Mouse (Mus musculus) gastrocnemius, postnatal 4 days (tissue): Measurements from ENCODE around the gene Ngfr. TPM values are rescaled to one million over a fixed set of nuclear protein-coding genes. Genes with fewer than 3 reads are reported as not detected.
A peak's percentile ranks its signal among the peaks of the same experiment; 100 is the strongest.

Experiments used
- DNase-seq, 2 experiments: peaks; one replicate each; pipeline ENCODE4 v3.0.0; 2021 to 2022; ENCODE audit warnings: low spot score in 2 of 2, mixed read lengths in 2 of 2
- total RNA-seq, 2 experiments: library from RNA; stranded (reverse); gene quantifications; 2 replicates each; pipeline ENCODE4 v1.2.3; 2021

The Ngfr gene
- total RNA-seq, 2 experiments from 2014 or later = 24.2 to 25.0 TPM

DNA sequence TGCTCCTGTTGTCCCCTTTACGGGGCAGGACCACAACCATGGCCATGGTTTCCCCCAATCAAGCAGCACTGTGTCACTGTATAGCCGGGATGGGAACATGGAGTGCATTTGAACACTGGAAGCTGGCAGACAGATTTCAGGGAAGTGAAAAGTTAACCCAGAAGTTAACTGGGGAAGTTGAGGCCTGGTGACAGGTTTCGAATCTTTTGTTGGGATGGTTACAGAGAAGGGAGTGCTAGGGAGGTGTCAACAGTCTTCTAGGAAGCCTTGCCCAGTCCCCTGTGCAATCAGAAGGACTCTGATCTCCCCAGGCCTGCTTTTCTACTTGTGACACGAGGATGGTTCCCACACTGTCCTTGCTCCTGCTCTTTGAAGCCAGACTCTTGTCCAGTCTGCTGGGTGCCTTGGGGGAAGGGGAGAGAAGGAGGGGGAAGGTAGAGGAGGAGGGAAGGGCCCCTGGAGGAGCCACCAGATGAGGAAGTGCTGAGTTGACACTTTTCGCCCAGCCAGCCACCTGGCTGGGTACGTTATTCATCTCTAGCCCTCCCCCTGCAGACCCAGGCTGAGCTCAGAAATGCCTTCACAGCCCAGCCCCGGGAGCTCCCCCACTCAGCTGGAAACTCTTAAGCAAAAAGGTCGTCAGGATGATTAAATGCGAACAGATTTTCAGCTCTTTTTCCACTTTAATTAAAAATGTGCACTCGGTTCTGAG is 8.1 kb upstream of the Ngfr start:
- no peak for DNase-seq

DNA sequence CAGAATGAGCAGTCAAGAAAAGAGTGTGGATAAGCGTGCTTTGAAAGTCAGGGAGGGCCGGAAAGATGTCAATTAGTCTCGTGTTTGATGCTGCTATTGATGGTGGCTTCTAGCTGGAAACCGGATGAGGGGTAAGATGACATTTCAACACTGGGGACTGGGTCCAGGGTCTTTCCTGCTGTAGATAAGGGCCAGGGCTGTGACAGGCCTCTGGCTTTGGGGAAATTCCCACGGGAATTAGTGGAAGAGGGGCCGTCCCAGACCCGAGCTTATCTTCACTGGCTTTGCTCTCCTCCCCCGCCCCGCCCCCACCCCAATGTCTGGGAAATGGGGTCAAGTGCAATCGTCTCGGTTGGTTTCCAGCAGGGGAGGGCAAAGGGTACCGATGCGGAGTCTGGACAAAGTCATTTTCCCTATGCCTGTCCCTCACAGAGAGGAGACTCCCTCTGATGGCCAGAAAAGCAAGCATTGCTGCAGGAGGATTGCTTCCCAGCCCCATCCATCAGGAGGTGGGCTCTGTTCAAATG is 7.2 kb upstream of the Ngfr start:
- no peak for DNase-seq

- no peak for DNase-seq
Observed at GRCm38 (mm10) chr11:95593501-95593900, 6.0 kb upstream of the Ngfr start.

DNA sequence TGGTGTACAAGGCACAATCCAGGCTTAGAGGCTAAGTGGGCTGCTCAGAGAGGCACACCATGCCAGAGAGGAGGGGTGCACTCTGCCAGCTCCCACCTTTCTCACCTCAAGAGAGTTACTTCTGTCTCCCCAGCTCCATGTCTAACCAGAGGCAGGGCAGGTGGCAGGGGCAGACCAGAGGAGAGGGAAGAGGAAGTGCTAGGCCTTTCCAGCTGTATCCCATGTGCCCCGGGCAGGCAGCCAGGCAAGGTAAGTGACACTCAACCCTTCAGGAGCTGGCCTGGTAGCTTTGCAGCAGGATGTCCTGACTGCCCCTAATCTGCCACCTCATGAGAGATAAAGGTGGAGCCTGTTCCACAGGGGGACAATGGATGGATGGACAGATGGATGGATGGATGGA is 5.2 kb upstream of the Ngfr start:
- no peak for DNase-seq

DNA sequence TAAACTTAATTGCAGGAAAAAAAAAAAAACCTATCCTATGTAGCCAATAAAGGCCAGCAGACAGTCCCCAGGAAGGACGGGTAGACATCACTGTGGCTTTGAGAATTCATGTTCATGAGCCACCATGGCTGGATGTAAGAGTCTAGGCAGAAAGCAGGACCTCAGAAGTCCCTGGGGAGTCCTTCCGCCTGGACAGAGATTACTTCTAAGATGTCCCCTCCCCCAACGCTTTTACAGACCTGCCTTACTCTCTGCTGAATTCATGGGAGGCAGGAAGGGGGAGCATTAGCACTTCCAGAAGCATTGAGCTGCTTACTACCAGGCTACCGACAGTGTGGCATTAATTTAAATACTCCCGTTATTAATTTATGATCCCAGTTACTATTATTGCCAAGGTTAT is 1.7 kb upstream of the Ngfr start:
- no peak for DNase-seq

DNA sequence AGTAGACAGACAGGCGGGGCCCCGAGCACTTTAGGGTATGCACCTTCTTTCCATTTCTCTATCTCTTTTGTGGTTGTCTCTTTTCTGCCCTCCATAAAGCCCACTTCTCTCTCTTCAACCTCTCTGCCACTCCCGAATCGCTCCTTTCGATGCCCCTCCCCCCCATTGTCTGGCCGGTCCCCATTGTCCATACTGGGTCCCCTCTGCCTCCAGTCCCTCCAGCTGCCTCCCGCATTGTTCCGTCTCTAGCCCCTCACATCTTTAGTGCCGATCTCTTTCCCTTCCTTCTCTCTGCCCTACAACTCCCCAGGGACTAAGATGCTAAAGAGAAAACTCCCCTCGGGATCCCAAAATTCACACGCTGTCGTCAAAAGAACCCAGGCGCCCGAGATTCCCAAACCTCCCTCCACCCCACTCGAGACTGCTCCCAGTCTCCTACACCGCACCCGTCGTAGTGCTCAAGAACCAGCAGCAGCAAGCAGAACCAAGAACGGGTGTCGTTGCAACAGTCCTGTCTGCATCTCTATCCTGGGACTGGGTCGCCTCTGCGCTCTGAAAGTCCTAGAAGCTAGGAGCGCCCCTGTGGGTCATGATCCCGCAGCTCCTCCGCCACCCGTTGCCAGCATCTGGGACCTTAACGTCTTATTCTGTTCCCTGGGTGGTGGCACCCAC is 648 bp downstream of the Ngfr start:
- DNase-seq = no peak

DNA sequence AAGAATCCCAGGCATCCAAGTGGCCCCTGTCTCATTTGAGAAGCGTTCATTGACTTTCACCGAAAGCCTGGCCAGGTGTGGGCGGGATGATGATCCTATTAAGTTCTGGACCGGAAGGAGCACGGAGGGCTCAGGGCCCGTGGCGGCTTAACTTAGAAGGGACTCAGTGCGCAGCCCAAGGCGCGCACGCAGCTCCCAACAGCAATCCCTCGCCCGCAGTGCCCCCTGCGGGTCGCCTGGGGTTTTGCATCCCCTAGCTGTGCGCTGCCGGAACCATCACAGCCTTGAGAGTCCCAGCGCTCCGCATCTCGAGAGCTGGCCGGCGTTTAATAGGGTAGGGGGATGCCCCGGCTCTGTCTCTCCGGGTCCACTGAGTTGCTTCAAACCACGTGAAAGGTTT is 1.4 kb downstream of the Ngfr start:
- DNase-seq = peak; percentile 86 to 88

- no peak for DNase-seq
Observed at GRCm38 (mm10) chr11:95585684-95586083, 1.9 kb downstream of the Ngfr start.

- no peak for DNase-seq
Observed at GRCm38 (mm10) chr11:95585281-95585680, 2.3 kb downstream of the Ngfr start.

- DNase-seq = no peak
Observed at GRCm38 (mm10) chr11:95584651-95585050, 2.9 kb downstream of the Ngfr start.

GRCm38 (mm10) chr11:95583396-95583795 is 4.1 kb downstream of the Ngfr start:
- no peak for DNase-seq

DNA sequence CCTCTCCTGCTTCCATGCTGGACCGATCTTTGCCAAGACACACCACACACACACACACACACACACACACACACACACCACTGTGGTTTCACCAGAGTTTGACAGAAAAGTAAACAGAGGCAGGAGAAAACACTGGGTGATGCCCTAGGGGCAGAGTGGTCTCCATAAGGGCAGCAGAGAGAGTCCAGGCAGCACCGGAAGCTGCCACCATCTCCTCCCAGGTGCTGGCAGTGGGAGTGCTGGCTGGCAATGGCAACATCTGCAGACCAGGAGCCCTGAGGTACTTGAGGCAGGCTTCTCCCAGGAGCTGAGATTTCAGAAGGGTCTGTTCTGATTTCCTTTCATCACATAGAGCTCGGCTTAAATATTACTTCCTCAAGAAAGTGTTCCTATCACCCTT is 5.3 kb downstream of the Ngfr start:
- DNase-seq = no peak

DNA sequence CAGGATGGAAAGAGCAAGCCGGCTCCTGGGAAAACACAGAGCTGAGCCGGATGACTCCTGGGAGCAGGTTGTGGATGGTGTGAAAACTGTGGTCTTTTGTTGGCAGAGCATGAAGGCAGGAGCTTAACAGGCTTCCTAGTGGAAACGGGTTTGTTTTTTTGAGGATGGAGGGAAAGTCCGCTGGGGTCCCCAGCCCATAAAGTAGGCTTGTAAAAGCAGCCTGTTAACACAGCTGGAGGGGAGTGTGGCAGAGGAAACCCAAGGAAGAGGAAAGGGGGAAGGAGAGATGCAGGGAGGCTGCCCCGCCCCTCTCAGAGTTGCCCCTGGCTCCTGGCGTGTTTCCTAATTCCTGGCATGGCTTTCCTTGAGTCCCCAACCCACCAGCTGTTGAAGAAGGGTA is 8.1 kb downstream of the Ngfr start:
- DNase-seq = no peak

- no peak for DNase-seq
Observed at GRCm38 (mm10) chr11:95577776-95578446, 9.6 kb downstream of the Ngfr start.

DNA sequence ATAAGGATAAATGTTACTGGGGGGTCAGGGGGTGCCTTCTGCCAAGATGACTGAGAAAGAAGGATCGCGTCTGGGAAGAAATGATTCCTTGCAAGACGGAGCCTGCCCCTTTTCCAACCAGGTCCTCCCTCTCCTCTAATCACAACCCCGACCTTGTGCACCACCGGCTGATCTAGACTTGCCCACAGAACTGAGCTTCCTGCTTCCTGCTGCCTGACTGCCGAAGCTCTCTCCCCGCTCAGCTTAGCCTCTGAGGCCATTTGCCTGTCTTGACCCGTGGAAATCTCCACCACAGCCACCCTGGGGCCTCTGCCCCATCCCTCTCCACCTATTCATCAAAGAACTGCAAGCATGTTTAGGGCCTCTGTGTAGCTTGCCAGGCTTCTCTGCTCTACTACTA is 11.2 kb downstream of the Ngfr start:
- DNase-seq = no peak

- no peak for DNase-seq
Observed at GRCm38 (mm10) chr11:95575791-95576190, 11.7 kb downstream of the Ngfr start.

DNA sequence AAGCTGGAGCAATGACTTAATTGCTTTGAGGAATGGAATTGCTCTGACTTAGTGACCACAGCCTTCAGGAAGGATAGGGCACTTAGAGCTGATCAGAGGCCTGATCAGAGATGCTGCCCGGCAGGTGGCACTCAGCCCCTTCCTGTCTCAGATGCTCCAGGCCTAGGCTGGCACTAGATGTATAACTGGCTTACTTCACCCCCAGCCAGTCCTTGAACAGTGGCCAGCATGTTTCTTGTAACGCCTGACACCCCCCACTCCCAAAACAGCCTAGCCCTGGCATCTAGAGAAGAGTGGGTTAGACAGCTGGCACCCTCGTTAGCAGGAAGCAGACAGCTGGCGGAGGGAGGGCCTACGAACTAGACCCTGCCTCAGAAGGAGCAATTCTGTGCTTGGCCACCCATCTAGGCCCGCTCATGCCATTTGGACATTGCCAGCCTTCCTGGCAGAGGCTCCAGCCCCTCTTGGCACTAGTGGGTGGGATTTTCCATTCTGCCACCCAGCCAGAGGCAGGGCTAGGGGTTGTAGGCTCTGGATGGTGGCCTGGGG is 12.7 kb downstream of the Ngfr start:
- DNase-seq = no peak

GRCm38 (mm10) chr11:95572227-95572626 is 15.3 kb downstream of the Ngfr start:
- no peak for DNase-seq

DNA sequence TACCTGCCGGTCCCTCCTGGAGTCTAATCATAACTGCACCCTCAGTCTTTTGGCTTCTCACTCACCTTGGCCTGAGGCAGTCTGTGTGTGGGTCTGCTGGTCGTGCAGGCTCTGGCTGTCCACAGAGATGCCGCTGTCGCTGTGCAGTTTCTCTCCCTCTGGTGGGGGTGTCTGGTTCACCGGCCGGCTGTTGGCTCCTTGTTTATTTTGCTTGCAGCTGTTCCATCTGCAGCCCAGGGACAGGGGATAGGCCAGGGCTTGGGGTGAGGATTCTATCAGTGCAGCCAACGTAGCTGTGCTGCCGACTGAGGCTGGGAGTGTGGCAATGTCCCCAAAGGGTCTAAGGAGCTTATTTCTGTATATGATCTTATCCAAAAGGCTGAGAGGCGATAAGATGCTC is 15.8 kb downstream of the Ngfr start:
- peak in 1 of 2 experiments; percentile 63 for DNase-seq

DNA sequence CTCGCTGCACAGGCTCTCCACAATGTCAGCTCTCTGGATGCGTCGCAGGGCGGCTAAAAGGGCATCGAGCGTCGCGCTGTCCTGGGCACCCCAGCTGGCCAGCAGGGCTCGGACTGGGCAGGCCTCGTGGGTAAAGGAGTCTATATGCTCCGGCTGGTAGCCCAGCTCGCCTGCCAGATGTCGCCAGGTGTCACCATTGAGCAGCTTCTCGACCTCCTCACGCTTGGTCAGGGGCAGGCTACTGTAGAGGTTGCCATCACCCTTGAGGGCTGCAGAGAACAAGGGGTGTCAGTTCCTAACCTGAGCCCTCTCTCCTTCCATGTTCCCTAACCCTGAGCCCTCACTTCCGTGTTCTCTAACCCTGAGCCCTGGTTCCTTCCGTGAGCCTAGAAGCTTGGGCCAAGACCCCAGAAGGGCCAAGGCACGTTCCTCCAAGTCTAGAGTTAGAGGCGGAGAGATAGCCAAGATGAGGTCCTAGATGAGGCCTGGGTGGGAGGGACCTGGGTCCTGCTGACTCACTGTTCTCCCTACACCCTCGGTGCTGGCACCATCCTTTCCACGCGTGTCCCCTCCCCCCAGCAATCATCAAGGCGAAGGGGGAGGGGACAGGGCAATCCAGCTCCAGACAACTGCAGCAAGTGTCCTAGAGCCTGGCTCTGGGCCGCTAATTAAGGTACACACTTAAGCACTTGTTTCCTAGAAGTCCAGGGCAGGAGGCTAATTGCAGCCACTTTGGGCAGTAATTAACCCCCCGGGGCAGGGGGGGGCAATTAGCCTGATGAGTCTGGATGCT is 16.5 kb downstream of the Ngfr start:
- peak in 1 of 2 experiments; percentile 50 for DNase-seq

- DNase-seq = no peak
Observed at GRCm38 (mm10) chr11:95569908-95570307, 17.6 kb downstream of the Ngfr start.
